Mouse (Mus musculus) CH12.LX (cell line): ENCODE measurements at regions not wholly inside any gene's neighbourhood (a gene's known extent, or its start where the extent isn't known, plus 50 kb on each side); places are given as distances from the start of the nearest gene placed in this dataset.

Experiments
- DNase-seq: peaks from one replicate; pipeline ENCODE4 v3.0.0-alpha.2; 2013; ENCODE audit errors: extremely low read depth
- H3K27ac ChIP-seq: 2 replicates; pipeline ENCODE4 v1.5.1; 2012; ENCODE audit warnings: low read depth, mild to moderate bottlenecking, control low read depth, moderate library complexity; ENCODE audit not compliant: insufficient read depth
- H3K27me3 ChIP-seq: replicated peaks from 2 replicates; pipeline ENCODE3; 2012; ENCODE audit warnings: inconsistent platforms
- H3K36me3 ChIP-seq, 2 experiments: replicated peaks in 1 of 2; 2 replicates each; pipeline versions ENCODE3 to v1.6.1; 2012; ENCODE audit warnings: inconsistent platforms in 1 of 2, low read length in 1 of 2, mild to moderate bottlenecking in 1 of 2, mixed read lengths in 1 of 2, moderate library complexity in 1 of 2; ENCODE audit not compliant: control insufficient read depth in 1 of 2, insufficient read depth in 1 of 2
- H3K4me1 ChIP-seq, 2 experiments: 2 replicates each; pipeline ENCODE4 v1.6.1; 2012; ENCODE audit warnings: inconsistent platforms in 1 of 2, moderate library complexity in 1 of 2; ENCODE audit not compliant: insufficient read depth in 2 of 2, control insufficient read depth in 1 of 2
- H3K4me2 ChIP-seq: 2 replicates; pipeline ENCODE4 v1.6.1; 2012; ENCODE audit warnings: low read depth, mild to moderate bottlenecking, control low read depth; ENCODE audit not compliant: poor library complexity, insufficient read depth, severe bottlenecking
- H3K4me3 ChIP-seq, 3 experiments: fragments of 150-350 bp in 1 of 3; sonication (generic) in 1 of 3; replicated peaks in 1 of 3; 2 replicates each; pipeline versions ENCODE3 to v1.5.1; 2011 to 2012; ENCODE audit warnings: low read depth in 2 of 3, low read length in 2 of 3, mild to moderate bottlenecking in 2 of 3, moderate library complexity in 2 of 3, control low read depth in 1 of 3, improper control_type of control experiment in 1 of 3, inconsistent platforms in 1 of 3, mixed read lengths in 1 of 3; ENCODE audit not compliant: poor library complexity in 1 of 3
- H3K79me2 ChIP-seq: replicated peaks from 2 replicates; pipeline ENCODE4 v1.6.1; 2012; ENCODE audit warnings: mild to moderate bottlenecking, moderate library complexity; ENCODE audit not compliant: control insufficient read depth, poor library complexity, insufficient read depth, severe bottlenecking; ENCODE audit errors: extremely low read depth
- H3K9ac ChIP-seq: 2 replicates; pipeline ENCODE4 v1.6.1; 2012; ENCODE audit warnings: low read depth, mild to moderate bottlenecking, control low read depth, moderate library complexity; ENCODE audit not compliant: insufficient read depth
- H3K9me3 ChIP-seq: replicated peaks from 2 replicates; pipeline ENCODE3; 2012; ENCODE audit warnings: low read length, inconsistent platforms, mixed read lengths
- CHD2 ChIP-seq: IDR thresholded peaks from 2 replicates; pipeline ENCODE4 v1.6.1; 2011; ENCODE audit warnings: low read length, improper control_type of control experiment
- ELF1 ChIP-seq: IDR thresholded peaks from 2 replicates; pipeline ENCODE4 v1.6.1; 2014; ENCODE audit warnings: low read depth, mild to moderate bottlenecking, inconsistent platforms, low read length, improper control_type of control experiment
- EP300 ChIP-seq: IDR thresholded peaks from 2 replicates; pipeline ENCODE4 v1.6.1; 2011; ENCODE audit warnings: low read length, improper control_type of control experiment
- IRF4 ChIP-seq: IDR thresholded peaks from 2 replicates; pipeline ENCODE4 v1.6.1; 2014; ENCODE audit warnings: low read depth, mild to moderate bottlenecking, inconsistent platforms, low read length, improper control_type of control experiment
- JUN ChIP-seq: IDR thresholded peaks from 2 replicates; pipeline ENCODE4 v1.6.1; 2011; ENCODE audit warnings: low read depth, mild to moderate bottlenecking, low read length, improper control_type of control experiment, moderate library complexity; ENCODE audit not compliant: insufficient read depth
- MAFK ChIP-seq: IDR thresholded peaks from 2 replicates; pipeline ENCODE4 v1.6.1; 2011; ENCODE audit warnings: low read length, improper control_type of control experiment; ENCODE audit not compliant: insufficient replicate concordance
- MAZ ChIP-seq: IDR thresholded peaks from 2 replicates; pipeline ENCODE4 v1.6.1; 2012; ENCODE audit warnings: low read depth, mild to moderate bottlenecking, inconsistent platforms, low read length, improper control_type of control experiment, moderate library complexity
- MXI1 ChIP-seq: IDR thresholded peaks from 2 replicates; pipeline ENCODE4 v1.6.1; 2011; ENCODE audit warnings: mild to moderate bottlenecking, low read depth, low read length, improper control_type of control experiment
- PAX5 ChIP-seq: IDR thresholded peaks from 2 replicates; pipeline ENCODE4 v1.6.1; 2012; ENCODE audit warnings: low read length, inconsistent platforms, mixed read lengths
- POLR2A ChIP-seq: IDR thresholded peaks from 2 replicates; pipeline ENCODE4 v1.6.1; 2011; ENCODE audit warnings: low read depth, mild to moderate bottlenecking, improper control_type of control experiment, low read length
- RAD21 ChIP-seq: IDR thresholded peaks from 2 replicates; pipeline ENCODE4 v1.6.1; 2011; ENCODE audit warnings: low read depth, mild to moderate bottlenecking, low read length, improper control_type of control experiment, moderate library complexity
- RCOR1 ChIP-seq: conservative IDR thresholded peaks from 2 replicates; pipeline ENCODE4 v1.6.1; 2012; ENCODE audit warnings: low read depth, mild to moderate bottlenecking, inconsistent platforms, low read length, improper control_type of control experiment
- SIN3A ChIP-seq: IDR thresholded peaks from 2 replicates; pipeline ENCODE4 v1.6.1; 2012; ENCODE audit warnings: low read length, improper control_type of control experiment, inconsistent platforms
- UBTF ChIP-seq: IDR thresholded peaks from 2 replicates; pipeline ENCODE4 v1.6.1; 2012; ENCODE audit warnings: low read depth, mild to moderate bottlenecking, inconsistent platforms, low read length, improper control_type of control experiment, moderate library complexity
- dilution Hi-C: fragments of 300-500 bp; cut with MboI; formaldehyde crosslinking; loops from 2 replicates; pipeline ENCODE4 v1.14.3; 2020; ENCODE audit warnings: low sequenced_read_pairs; ENCODE audit not compliant: extremely low pct_unique_long_range_greater_than_20kb, extremely low pct_ligation_motif_present
- in situ Hi-C: fragments of 300-500 bp; cut with MboI; formaldehyde crosslinking; loops from 3 replicates; pipeline ENCODE4 v1.14.3; 2019; ENCODE audit warnings: low sequenced_read_pairs, low pct_ligation_motif_present, low pct_unique_long_range_greater_than_20kb, mixed read lengths

DNA sequence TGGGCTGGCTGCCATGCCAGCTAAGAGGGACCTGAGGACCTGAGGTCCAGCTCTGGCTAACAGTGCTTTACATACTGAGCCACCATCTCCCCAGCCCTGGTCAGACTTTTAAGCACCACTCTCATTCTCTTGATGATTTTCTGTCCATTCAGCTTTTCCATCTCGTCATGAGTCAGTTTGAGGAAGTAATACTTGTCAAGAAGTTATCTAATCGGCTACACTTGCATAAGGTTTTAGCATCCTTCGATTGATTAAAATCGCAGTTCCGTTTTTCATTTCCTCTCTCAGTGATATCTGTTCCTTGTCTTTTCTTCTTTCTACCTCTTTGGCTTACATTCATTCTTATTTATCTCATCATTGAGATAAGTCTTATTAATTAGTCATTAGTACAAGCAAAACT lies 207.4 kb upstream of the Hs6st1 start (continued):
- TF ChIP-seq JUN (peak; percentile 99), PAX5 (no peak), IRF4 (peak; percentile 98), CHD2 (peak; percentile 87), ELF1 (peak; percentile 63; the same call in 1 of the 2 replicates), RCOR1 (peak; percentile 95; the same call in 1 of the 2 replicates), POLR2A (no peak; the same call in 1 of the 2 replicates), RAD21 (no peak; the same call in none of the 2 replicates), MAZ (peak; percentile 65; the same call in 1 of the 2 replicates), MXI1 (no peak; the same call in 1 of the 2 replicates)

DNA sequence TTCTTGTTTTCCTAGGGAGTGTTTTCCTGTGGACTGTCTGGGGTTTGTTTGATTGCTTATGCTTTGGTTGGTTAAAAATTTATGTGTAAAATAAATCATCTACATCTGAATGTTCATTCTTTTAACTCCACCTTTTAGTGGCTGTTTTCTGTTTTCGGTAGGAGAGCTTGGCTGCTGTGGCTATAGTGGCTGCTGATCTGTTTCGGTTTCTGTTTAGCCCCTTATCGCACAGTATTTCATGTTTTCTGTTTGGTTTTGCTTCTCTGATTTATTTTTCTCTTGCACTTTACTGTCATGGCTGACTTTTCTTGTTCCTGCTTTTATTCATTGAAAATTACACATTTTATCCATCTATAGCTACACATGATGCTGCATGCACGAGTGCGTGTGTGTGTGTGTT lies 206.0 kb upstream of the Hs6st1 start:
- peak overlapping the region; percentile 6 for H3K9ac ChIP-seq
- no peak for DNase-seq
- no peak overlapping the region for H3K4me3 ChIP-seq
- dilution Hi-C loops (no loop called here), in situ Hi-C loops (no loop called here)
- H3K9me3 ChIP-seq: no peaks in the 10 kb centered on the region
- peak overlapping the region; percentile 58; the same call in 1 of the 2 replicates for H3K4me2 ChIP-seq
- peaks cover 13 to 32% of the 10 kb centered on the region in 2 experiments for H3K4me1 ChIP-seq
- H3K79me2 ChIP-seq: no peaks in the 10 kb centered on the region
- no peaks in the 10 kb centered on the region for H3K36me3 ChIP-seq
- H3K27ac ChIP-seq: no peak overlapping the region
- peak; percentile 84 for TF ChIP-seq IRF4
- 0 out of 2 replicates have a peak, but pooled peaks have one; percentile 44 for TF ChIP-seq SIN3A
- no peak for TF ChIP-seq RAD21
- TF ChIP-seq MXI1: peak; percentile 19; the same call in 1 of the 2 replicates
- peak; percentile 61 for TF ChIP-seq EP300
- TF ChIP-seq, all 38 proteins: peak for 4
- no peaks in the 10 kb centered on the region for H3K27me3 ChIP-seq

DNA sequence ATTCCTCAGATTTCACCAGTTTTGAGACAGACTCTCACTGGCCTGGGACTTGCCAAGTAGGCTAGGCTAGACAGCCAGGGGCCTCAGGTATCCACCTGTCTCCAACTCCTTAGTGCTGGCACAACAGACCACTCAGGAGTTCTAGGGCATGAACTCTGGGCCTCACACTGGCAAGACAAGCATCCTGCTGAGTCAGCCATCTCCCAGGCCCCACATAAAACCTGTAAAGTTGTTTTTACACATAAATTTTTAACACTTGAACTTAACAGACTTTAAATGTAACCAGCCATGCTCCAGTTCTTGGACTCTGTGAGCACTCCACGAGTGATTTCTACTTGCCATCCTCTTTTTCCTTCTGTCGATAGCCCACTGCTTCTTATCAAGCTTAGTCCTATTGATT lies 205.5 kb upstream of the Hs6st1 start:
- no peak for DNase-seq

More for the DNA sequence above, 205.5 kb upstream of the Hs6st1 start:
- Histone ChIP-seq H3K36me3 (no peaks in the 10 kb centered on the region), H3K27me3 (no peaks in the 10 kb centered on the region), H3K4me1 (peaks cover 13 to 32% of the 10 kb centered on the region in 2 experiments), H3K4me2 (peak overlapping the region; percentile 58; the same call in 1 of the 2 replicates), H3K79me2 (no peaks in the 10 kb centered on the region), H3K27ac (no peak overlapping the region), H3K9me3 (no peaks in the 10 kb centered on the region), H3K4me3 (no peak overlapping the region), H3K9ac (no peak overlapping the region)
- dilution Hi-C loops (no loop called here), in situ Hi-C loops (no loop called here)
- TF ChIP-seq UBTF: no peak
- TF ChIP-seq MAFK: peak; percentile 85; the same call in 1 of the 2 replicates
- TF ChIP-seq, all 38 proteins: peak for 1
